Mouse (Mus musculus) liver, adult 2 months (tissue): ENCODE data around the gene Ppcdc.
A peak's percentile ranks its signal among the peaks of the same experiment; 100 is the strongest.

Source experiments
- CTCF ChIP-seq: fragments of 200-500 bp; IDR thresholded peaks from 2 replicates; pipeline ENCODE4 v1.5.1; 2011; ENCODE audit warnings: low read depth, low read length, control low read depth
- POLR2A ChIP-seq: fragments of 200-500 bp; IDR thresholded peaks from 2 replicates; pipeline ENCODE4 v1.6.1; 2011; ENCODE audit warnings: low read length, control low read depth; ENCODE audit not compliant: insufficient read depth; ENCODE audit errors: extremely low read depth

GRCm38 (mm10) chr9:57439522-57440295 is at the start of gene Ppcdc:
- TF ChIP-seq POLR2A (peak; percentile 80), CTCF (no peak)
